Mouse (Mus musculus): ENCODE data around the gene Gm49384.
"Not testable (repeated sequence)": the region's sequence is repeated elsewhere in the genome, so short reads cannot be mapped to it uniquely, and the experiment has no call there.

Gm49384 gene

GRCm38 (mm10) chr12:69167656-69168460, 36.2 kb downstream of the Gm49384 start:
- DNase-seq (ENCODE audit: low read depth, low spot score), result no peak

DNA sequence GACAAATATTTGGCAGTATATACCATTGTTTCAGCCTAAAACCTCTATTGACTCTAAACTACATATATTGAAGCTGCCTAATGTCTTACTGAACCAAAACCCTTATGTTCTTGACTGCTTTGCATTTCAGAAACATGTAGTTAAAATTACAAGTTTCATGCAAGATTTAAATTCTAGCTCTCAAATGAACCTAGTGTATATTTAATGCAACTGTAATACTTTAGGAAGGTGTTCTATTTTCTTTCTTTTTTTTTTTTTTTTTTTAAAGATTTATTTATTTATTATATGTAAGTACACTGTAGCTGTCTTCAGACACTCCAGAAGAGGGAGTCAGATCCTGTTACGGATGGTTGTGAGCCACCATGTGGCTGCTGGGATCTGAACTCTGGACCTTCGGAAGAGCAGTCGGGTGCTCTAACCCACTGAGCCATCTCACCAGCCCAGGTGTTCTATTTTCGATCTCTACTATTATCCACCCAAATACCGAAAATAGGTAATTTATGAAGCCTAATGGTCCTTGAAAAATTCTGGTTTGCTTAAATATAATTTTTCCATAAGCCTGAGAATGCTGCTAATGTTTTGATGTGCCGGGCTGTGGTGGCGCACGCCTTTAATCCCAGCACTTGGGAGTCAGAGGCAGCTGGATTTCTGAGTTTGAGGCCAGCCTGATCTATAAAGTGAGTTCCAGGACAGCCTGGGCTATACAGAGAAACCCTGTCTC, 37.0 kb downstream of the Gm49384 start:
- DNase-seq (ENCODE audit: low read depth, low spot score), result not testable (repeated sequence)

DNA sequence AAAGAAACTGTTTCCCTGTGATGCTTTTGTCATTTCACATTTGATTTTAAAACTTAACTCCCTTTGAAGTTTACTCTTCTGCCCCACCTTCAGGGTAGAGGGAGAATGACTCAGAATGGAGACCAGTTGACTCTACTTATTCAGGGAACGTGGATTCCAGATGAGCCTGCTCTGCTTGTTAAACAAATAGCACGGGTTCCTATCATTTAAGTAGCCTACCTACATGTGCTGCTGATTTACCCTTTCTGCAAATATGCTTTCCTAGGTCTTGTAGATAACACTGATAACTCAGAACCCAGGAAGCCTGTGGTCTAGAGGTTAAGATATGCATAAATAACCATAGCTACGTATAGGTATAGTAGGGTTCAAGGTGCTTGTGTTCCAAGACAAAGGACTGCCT, 39.2 kb downstream of the Gm49384 start:
- DNase-seq (ENCODE audit: low read depth, low spot score), result no peak

- DNase-seq (ENCODE audit: low read depth, low spot score), result not testable (repeated sequence)
These were observed 40.5 kb downstream of the Gm49384 start for GRCm38 (mm10) chr12:69163586-69163985.

- DNase-seq (ENCODE audit: low read depth, low spot score), result not testable (repeated sequence)
These were observed 43.4 kb downstream of the Gm49384 start for GRCm38 (mm10) chr12:69160677-69161076.

DNA sequence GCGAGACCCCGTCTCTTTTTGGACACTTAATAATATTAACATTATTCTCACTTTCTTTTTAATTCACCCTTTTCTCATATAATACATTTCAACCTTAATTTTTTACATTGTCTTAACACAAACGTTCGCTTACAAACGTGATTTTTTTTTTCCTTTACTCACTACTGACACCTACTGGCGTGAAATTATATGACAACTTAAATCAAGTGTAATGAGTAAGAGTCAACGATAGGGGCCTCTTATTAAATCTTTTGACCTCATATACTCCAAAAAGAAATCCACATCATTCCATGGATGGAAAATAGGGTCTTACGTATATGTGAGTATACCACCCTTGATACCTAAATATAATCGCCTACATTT, 44.5 kb downstream of the Gm49384 start:
- DNase-seq (ENCODE audit: low read depth, low spot score), result peak; percentile 71

DNA sequence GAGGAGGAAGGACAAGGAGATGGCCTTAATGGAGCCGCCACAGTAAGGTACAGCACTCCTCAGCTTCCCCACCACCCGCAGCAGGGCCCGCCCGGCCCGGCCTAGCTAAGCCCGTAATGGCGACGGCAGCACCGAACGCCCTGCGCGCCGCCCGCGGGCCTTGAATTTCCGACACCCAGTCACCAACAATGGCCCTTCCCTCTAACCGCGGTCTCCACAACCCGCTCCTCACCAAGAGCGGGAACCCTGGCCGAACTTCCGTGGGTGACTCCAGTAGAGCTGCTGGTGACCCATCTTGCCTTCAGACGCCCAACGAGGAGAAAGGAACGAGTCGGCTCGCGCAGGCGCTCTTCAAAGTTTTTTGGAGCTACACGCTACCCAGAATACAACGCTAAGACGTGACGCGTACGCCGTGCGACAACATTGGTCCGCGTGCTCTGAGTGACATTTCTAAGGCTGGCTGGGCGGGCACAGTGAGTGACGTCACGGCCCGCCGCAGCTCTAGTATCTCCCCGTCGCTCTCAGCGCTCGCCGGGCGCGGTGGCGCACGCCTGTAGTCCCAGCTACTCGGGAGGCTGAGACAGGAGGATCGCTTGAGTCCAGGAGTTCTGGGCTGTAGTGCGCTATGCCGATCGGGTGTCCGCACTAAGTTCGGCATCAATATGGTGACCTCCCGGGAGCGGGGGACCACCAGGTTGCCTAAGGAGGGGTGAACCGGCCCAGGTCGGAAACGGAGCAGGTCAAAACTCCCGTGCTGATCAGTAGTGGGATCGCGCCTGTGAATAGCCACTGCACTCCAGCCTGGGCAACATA, 45.1 kb downstream of the Gm49384 start, which contains the start of gene Rps29:
Gene Rps29, minus strand, starts transcription at position 422 of the 813 bp plus-strand sequence.
- peak; percentile 100 for DNase-seq (ENCODE audit: low read depth, low spot score)

DNA sequence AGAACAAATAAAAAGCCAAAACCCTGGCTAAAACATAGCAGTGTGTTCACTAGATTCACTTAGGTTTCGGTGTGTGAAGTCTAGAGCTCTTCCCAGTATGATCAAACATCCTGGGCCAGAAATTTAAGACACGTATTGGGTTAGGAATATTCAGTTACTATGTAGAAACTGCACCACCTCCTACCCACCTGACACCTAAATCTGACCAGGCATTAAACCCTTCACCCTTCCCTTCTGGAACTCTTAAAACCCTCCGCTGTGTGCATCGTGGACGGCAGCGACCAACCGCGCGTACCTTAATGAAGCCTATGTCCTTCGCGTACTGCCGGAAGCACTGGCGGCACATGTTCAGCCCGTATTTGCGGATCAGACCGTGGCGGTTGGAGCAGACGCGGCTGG, 45.7 kb downstream of the Gm49384 start:
- no peak for DNase-seq (ENCODE audit: low read depth, low spot score)

- no peak for DNase-seq (ENCODE audit: low read depth, low spot score)
These were observed 47.0 kb downstream of the Gm49384 start for GRCm38 (mm10) chr12:69157107-69157506.

GRCm38 (mm10) chr12:69156436-69156835, 47.6 kb downstream of the Gm49384 start:
- DNase-seq (ENCODE audit: low read depth, low spot score), result no peak

- no peak for DNase-seq (ENCODE audit: low read depth, low spot score)
These were observed 48.1 kb downstream of the Gm49384 start for GRCm38 (mm10) chr12:69155923-69156322.

GRCm38 (mm10) chr12:69150049-69150448, 54.0 kb downstream of the Gm49384 start:
- no peak for DNase-seq (ENCODE audit: low read depth, low spot score)

DNA sequence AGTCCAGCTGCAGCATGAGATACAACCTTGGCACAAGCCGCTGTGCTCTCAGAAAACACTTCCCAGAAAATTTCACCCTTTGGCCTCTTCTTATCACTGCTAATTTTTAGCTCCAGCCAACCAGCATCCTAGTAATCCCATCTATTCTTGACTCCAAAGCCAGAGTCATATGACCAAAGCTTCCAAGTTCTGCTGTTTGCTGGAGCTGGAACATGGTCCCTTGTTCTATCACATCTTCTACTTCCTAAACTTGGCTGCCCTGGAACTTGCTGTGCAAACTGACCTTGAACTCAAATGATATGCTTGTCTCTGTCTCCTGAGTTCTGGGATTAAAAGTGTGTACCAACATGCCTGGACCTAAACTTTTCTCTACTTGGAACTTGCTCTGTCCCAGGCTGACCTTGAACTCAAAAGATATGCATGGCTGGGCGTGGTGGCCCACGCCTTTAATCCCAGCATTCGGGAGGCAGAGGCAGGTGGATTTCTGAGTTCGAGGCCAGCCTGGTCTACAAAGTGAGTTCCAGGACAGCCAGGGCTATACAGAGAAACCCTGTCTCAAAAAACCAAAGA, 56.8 kb downstream of the Gm49384 start:
- no peak for DNase-seq (ENCODE audit: low read depth, low spot score)

- DNase-seq (ENCODE audit: low read depth, low spot score), result no peak
These were observed 60.6 kb downstream of the Gm49384 start for GRCm38 (mm10) chr12:69143460-69143859.

DNA sequence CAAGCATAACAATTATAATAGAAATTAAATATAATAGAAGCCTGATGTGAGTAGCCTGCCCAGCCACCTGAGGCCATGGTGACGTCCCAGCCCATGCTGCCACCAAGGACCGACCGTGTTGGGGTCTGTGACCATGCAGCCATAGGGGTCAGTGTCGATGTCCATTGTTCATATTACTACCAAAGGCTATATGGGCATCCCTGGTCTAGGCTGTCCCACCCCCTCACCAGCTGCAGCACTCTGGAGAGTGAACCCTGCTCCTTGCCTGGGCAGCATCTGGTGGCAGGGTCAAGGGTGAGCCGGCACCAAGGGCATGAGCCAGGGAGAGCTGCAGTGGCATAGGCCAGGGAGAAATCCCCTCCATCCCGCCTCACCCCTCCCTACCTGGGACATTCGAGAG, 64.2 kb downstream of the Gm49384 start:
- DNase-seq (ENCODE audit: low read depth, low spot score), result no peak
